Mouse (Mus musculus) left cerebral cortex, postnatal 25 days (tissue): ENCODE data around the gene Szt2. TPM values are rescaled to one million over a fixed set of nuclear protein-coding genes. Genes with fewer than 3 reads are reported as not detected.

Source experiments
- DNase-seq, 2 experiments: peaks; one replicate each; pipeline ENCODE4 v3.0.0; 2022; ENCODE audit warnings: low spot score in 2 of 2, mixed read lengths in 1 of 2
- intact Hi-C: fragments of 180-260 bp; cut with DNase I; formaldehyde crosslinking; loops from one replicate; pipeline ENCODE4 v1.15.1; 2025
- total RNA-seq, 2 experiments: library from RNA; stranded (reverse); gene quantifications; 2 replicates each; pipeline ENCODE4 v1.2.3; 2021

The Szt2 gene
- total RNA-seq, 2 experiments from 2014 or later, result 30.6 to 43.8 TPM

- intact Hi-C loops, result no loop called here
Observed at GRCm38 (mm10) chr4:118361451-118361850, 47.6 kb downstream of the Szt2 start.

GRCm38 (mm10) chr4:118359896-118360720 lies 49.0 kb downstream of the Szt2 start:
- intact Hi-C loops, result no loop called here
- peak; percentile 57 to 64 for DNase-seq

More at GRCm38 (mm10) chr4:118361451-118361850, 47.6 kb downstream of the Szt2 start:
- DNase-seq, result no peak

GRCm38 (mm10) chr4:118359211-118359895 lies 49.7 kb downstream of the Szt2 start:
- DNase-seq, result no peak
- intact Hi-C loops, result no loop called here

GRCm38 (mm10) chr4:118358159-118358895 lies 50.7 kb downstream of the Szt2 start:
- intact Hi-C loops, result no loop called here
- no peak for DNase-seq

- no peak for DNase-seq
- intact Hi-C loops, result no loop called here
Observed at GRCm38 (mm10) chr4:118357504-118357903, 51.6 kb downstream of the Szt2 start.

GRCm38 (mm10) chr4:118356738-118357137 lies 52.3 kb downstream of the Szt2 start:
- DNase-seq, result no peak
- intact Hi-C loops, result no loop called here

GRCm38 (mm10) chr4:118354289-118354688 lies 54.8 kb downstream of the Szt2 start:
- intact Hi-C loops, result no loop called here
- no peak for DNase-seq

- intact Hi-C loops, result no loop called here
- no peak for DNase-seq
Observed at GRCm38 (mm10) chr4:118353689-118354088, 55.4 kb downstream of the Szt2 start.

- intact Hi-C loops, result no loop called here
- peak; percentile 34 to 72 for DNase-seq
Observed at GRCm38 (mm10) chr4:118351828-118352227, 57.2 kb downstream of the Szt2 start.

- intact Hi-C loops, result no loop called here
- no peak for DNase-seq
Observed at GRCm38 (mm10) chr4:118350864-118351263, 58.2 kb downstream of the Szt2 start.

GRCm38 (mm10) chr4:118347529-118348309 lies 61.4 kb downstream of the Szt2 start:
- intact Hi-C loops, result no loop called here
- no peak for DNase-seq

GRCm38 (mm10) chr4:118341447-118341846 lies 67.6 kb downstream of the Szt2 start:
- peak in 1 of 2 experiments; percentile 62 for DNase-seq
- intact Hi-C loops, result no loop called here

GRCm38 (mm10) chr4:118336658-118337057 lies 72.4 kb downstream of the Szt2 start:
- DNase-seq, result peak in 1 of 2 experiments; percentile 61
- intact Hi-C loops, result no loop called here

GRCm38 (mm10) chr4:118335991-118336390 lies 73.1 kb downstream of the Szt2 start:
- intact Hi-C loops, result no loop called here
- no peak for DNase-seq

- no peak for DNase-seq
- intact Hi-C loops, result no loop called here
Observed at GRCm38 (mm10) chr4:118331777-118332176, 77.3 kb downstream of the Szt2 start.

- intact Hi-C loops, result no loop called here
- no peak for DNase-seq
Observed at GRCm38 (mm10) chr4:118326476-118326875, 82.6 kb downstream of the Szt2 start.

GRCm38 (mm10) chr4:118320636-118321035 lies 88.4 kb downstream of the Szt2 start:
- DNase-seq, result no peak
- intact Hi-C loops, result no loop called here

- no peak for DNase-seq
- intact Hi-C loops, result no loop called here
Observed at GRCm38 (mm10) chr4:118319706-118320344, 89.2 kb downstream of the Szt2 start.

- intact Hi-C loops, result no loop called here
- no peak for DNase-seq
Observed at GRCm38 (mm10) chr4:118316662-118317061, 92.4 kb downstream of the Szt2 start.
